Comparison of ENCODE assay signal across 8 mouse cellular contexts in genomic region chr7:16780825-16781554, GRCm38 (mm10). TPM values are rescaled to one million over a fixed set of nuclear protein-coding genes. Genes with fewer than 3 reads are reported as not detected.
A peak's percentile ranks its signal among the peaks of the same experiment; 100 is the strongest.
DNase-seq lines count a peak whose midpoint lies in the region; ATAC-seq and TF ChIP-seq lines count a peak whose summit lies in the region.

TSS of gene Slc1a5 (plus strand) at chr7:16781340.

- in situ Hi-C loops in Patski (cut with MboI; ENCODE audit: low pct_unique_long_range_greater_than_20kb), result no loop called here

- H3K27me3 ChIP-seq in Patski, result no peaks in the 10 kb centered on the region
- no peaks in the 10 kb centered on the region for H3K27me3 ChIP-seq in hindbrain, embryonic 15.5 days

- POLR2A ChIA-PET in Patski (lab: Charles Lee), result no interaction called here

- H3K9ac ChIP-seq in hindbrain, embryonic 15.5 days, result peak within 1 kb of the TSS; percentile 40

- H3K36me3 ChIP-seq in hindbrain, embryonic 15.5 days, result no peaks in the 10 kb centered on the region

- H3K4me2 ChIP-seq in hindbrain, embryonic 15.5 days, result peak within 1 kb of the TSS; percentile 99

- no peak within 1 kb of the TSS for H3K27ac ChIP-seq in hindbrain, embryonic 15.5 days (replicated peaks)

- WGBS in hindbrain, embryonic 15.5 days, result 3% methylated on average over 34 of the region's 34 CpGs

- TF ChIP-seq CTCF in Patski (IDR thresholded peaks at IDR 0.05), result no peak

- no peak for DNase-seq in Patski (ENCODE audit: low read depth, low spot score)
- peak; percentile 56 to 76 for DNase-seq in cerebellum, postnatal 25 days
- DNase-seq in frontal cortex, postnatal 36 days (ENCODE audit: low spot score in 2 of 2), result peak; percentile 45 to 60
- DNase-seq in left cerebral cortex, adult 11 months (ENCODE audit: low spot score), result peak; percentile 53
- peak; percentile 97 for DNase-seq in lung, postnatal 4 days
- DNase-seq in retina, postnatal 7 days (ENCODE audit: low read depth, low spot score), result peak; percentile 82
- peak; percentile 91 for DNase-seq in urinary bladder, adult 2 months (ENCODE audit: low spot score)

- peak; percentile 68 for ATAC-seq in Patski
- peak; percentile 82 for ATAC-seq in hindbrain, embryonic 15.5 days (ENCODE audit: low FRiP score, low read depth)

- H3K4me3 ChIP-seq in hindbrain, embryonic 15.5 days, result peak within 1 kb of the TSS; percentile 52

- H3K4me1 ChIP-seq in hindbrain, embryonic 15.5 days (replicated peaks), result peaks cover 37% of the 10 kb centered on the region

- no peaks in the 10 kb centered on the region for H3K9me3 ChIP-seq in hindbrain, embryonic 15.5 days

- CTCF ChIA-PET in Patski (lab: Charles Lee), result interaction anchor here (1.1 kb wide), 2 partner anchors 35 kb away, joined by 3 to 4 read pairs; no protein-coding TSS in a partner anchor

RNA-seq across cellular contexts. Expression of gene Slc1a5, which starts in this region (rescaled TPM):
- polyA plus RNA-seq in Patski (2021), result 69.5 TPM
- polyA plus RNA-seq in hindbrain, embryonic 15.5 days (2015; fragmentation: Nextera tagmentation; extraction: Ambion mirVana), result 11.6 and 13.7 TPM in 2 replicates
- 213 and 249 TPM in 2 replicates for polyA plus RNA-seq in urinary bladder, adult 2 months (2012; rRNA removed)
